Mouse (Mus musculus) brain, embryonic 18.5 days (tissue): ENCODE measurements around the gene Unc45a.
"Not testable (repeated sequence)": the region's sequence is repeated elsewhere in the genome, so short reads cannot be mapped to it uniquely, and the experiment has no call there.

ENCODE experiments used
- DNase-seq: peaks from one replicate; pipeline ENCODE4 v3.0.0-alpha.2; 2012; ENCODE audit warnings: low read depth, low spot score

Unc45a gene

GRCm38 (mm10) chr7:80325292-80325868 is 15.4 kb downstream of the Unc45a start:
- DNase-seq = no peak

GRCm38 (mm10) chr7:80324816-80325119 is 16.0 kb downstream of the Unc45a start:
- not testable (repeated sequence) for DNase-seq

GRCm38 (mm10) chr7:80324043-80324815 is 16.6 kb downstream of the Unc45a start, which contains the start of gene Rccd1:
Gene Rccd1, minus strand, starts transcription at chr7:80324454.
- peak; percentile 95 for DNase-seq

- no peak for DNase-seq
Measured at GRCm38 (mm10) chr7:80323336-80323735, 17.5 kb downstream of the Unc45a start.

GRCm38 (mm10) chr7:80319846-80320496 is 20.8 kb downstream of the Unc45a start:
- DNase-seq = no peak

- no peak for DNase-seq
Measured at GRCm38 (mm10) chr7:80318670-80319069, 22.1 kb downstream of the Unc45a start.

GRCm38 (mm10) chr7:80317439-80318115 is 23.2 kb downstream of the Unc45a start:
- no peak for DNase-seq

- no peak for DNase-seq
Measured at GRCm38 (mm10) chr7:80315733-80316132, 25.1 kb downstream of the Unc45a start.

GRCm38 (mm10) chr7:80310771-80311170 is 30.0 kb downstream of the Unc45a start:
- no peak for DNase-seq

GRCm38 (mm10) chr7:80307766-80308165 is 33.0 kb downstream of the Unc45a start:
- no peak for DNase-seq

GRCm38 (mm10) chr7:80301522-80301921 is 39.3 kb downstream of the Unc45a start:
- no peak for DNase-seq

- no peak for DNase-seq
Measured at GRCm38 (mm10) chr7:80299568-80299967, 41.2 kb downstream of the Unc45a start.

- DNase-seq = no peak
Measured at GRCm38 (mm10) chr7:80298754-80299153, 42.1 kb downstream of the Unc45a start.

- no peak for DNase-seq
Measured at GRCm38 (mm10) chr7:80297041-80297440, 43.8 kb downstream of the Unc45a start.

- DNase-seq = no peak
Measured at GRCm38 (mm10) chr7:80296462-80296861, 44.3 kb downstream of the Unc45a start.

- DNase-seq = no peak
Measured at GRCm38 (mm10) chr7:80294764-80295648, 45.8 kb downstream of the Unc45a start.

- DNase-seq = peak; percentile 92
Measured at GRCm38 (mm10) chr7:80294062-80294763, 46.6 kb downstream of the Unc45a start, which contains the start of gene Prc1. Gene Prc1, plus strand, starts transcription at chr7:80294450.

- DNase-seq = no peak
Measured at GRCm38 (mm10) chr7:80287736-80288135, 53.1 kb downstream of the Unc45a start.

GRCm38 (mm10) chr7:80285725-80286124 is 55.1 kb downstream of the Unc45a start:
- DNase-seq = no peak

- DNase-seq = no peak
Measured at GRCm38 (mm10) chr7:80284391-80284790, 56.4 kb downstream of the Unc45a start.
